Mouse (Mus musculus) lung, postnatal 0 days (tissue): Measurements from ENCODE around the gene Mettl8.

Experiments
- CTCF ChIP-seq: IDR thresholded peaks from 2 replicates; pipeline ENCODE4 v1.5.1; 2016; ENCODE audit warnings: antibody characterized with exemption, mild to moderate bottlenecking
- EP300 ChIP-seq: IDR thresholded peaks from 2 replicates; pipeline ENCODE4 v1.6.1; 2016; ENCODE audit warnings: antibody characterized with exemption, mild to moderate bottlenecking, control low read depth

DNA sequence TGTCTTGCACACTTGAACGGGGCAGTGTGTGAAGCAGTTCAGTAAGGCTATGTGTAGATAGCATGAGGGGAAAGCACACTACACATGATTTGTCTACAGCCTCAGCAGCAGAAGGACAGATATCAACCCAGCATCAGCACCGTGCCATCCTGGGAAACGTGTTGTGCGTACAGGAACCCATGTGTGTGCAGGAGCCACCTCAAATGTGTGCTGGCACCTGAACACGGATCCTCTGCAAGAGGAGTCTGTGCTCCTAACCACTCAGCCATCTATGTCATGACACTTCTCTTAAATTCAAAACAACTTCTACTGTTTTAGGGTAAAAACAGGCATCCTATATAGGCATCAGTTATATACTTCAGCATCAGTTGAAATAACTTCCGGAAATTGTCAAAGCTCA lies 80.6 kb downstream of the Mettl8 start:
- no peak for TF ChIP-seq CTCF
- no peak for TF ChIP-seq EP300
